Mouse (Mus musculus): Measurements from ENCODE around the gene C2cd4b.

DNA sequence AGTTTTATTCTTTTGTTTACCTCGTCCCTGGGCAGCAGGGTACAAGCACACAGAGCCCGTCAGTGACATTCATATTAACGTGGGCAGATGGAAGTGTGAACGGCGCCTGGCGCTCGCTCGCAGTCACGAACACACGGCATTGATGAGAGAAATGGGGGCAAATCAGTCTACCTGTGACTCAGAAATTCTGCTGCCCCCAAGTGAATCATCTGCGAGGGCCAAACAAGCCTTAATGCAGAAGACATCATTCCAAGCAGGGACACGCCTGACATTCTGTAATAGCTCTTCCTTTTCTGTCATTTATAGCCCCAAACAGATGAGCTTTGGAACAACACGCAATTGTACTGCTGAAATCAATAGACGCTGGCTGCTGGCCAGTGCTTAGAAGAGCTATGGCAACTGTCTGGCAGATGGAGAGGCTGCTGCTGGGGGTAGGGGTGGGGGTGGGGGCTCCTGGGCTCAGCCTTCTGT lies 36.0 kb downstream of the C2cd4b start:
- TF ChIP-seq POLR2A (IDR thresholded peaks at IDR 0.05; ENCODE audit: borderline replicate concordance, low read depth, low read length) (no peak), CTCF (IDR thresholded peaks at IDR 0.05; ENCODE audit: low read depth, low read length) (no peak)

Measured in bone marrow macrophage, adult 2 months (primary cell).